Mouse (Mus musculus): ENCODE measurements around the gene Zfp94.

The Zfp94 gene

GRCm38 (mm10) chr7:24316567-24317092, at the start of gene Zfp94:
Gene Zfp94, minus strand, starts transcription at chr7:24316666.
- DNase-seq, result peak; percentile 96

- DNase-seq, result no peak
Observed at GRCm38 (mm10) chr7:24365258-24366014, 49.0 kb upstream of the Zfp94 start.

- peak; percentile 85 for DNase-seq
Observed at GRCm38 (mm10) chr7:24364827-24365226, 48.4 kb upstream of the Zfp94 start.

- DNase-seq, result peak; percentile 33
Observed at GRCm38 (mm10) chr7:24363228-24363627, 46.8 kb upstream of the Zfp94 start.

- DNase-seq, result no peak
Observed at GRCm38 (mm10) chr7:24361001-24361400, 44.5 kb upstream of the Zfp94 start.

GRCm38 (mm10) chr7:24359269-24359668, 42.8 kb upstream of the Zfp94 start:
- DNase-seq, result peak; percentile 39

GRCm38 (mm10) chr7:24357899-24358298, 41.4 kb upstream of the Zfp94 start:
- DNase-seq, result no peak

- DNase-seq, result no peak
Observed at GRCm38 (mm10) chr7:24356081-24356480, 39.6 kb upstream of the Zfp94 start.

GRCm38 (mm10) chr7:24355646-24356045, 39.2 kb upstream of the Zfp94 start:
- no peak for DNase-seq

GRCm38 (mm10) chr7:24348896-24349295, 32.4 kb upstream of the Zfp94 start, which contains the start of gene Lypd5:
Gene Lypd5, plus strand, starts transcription at chr7:24349196.
- no peak for DNase-seq

GRCm38 (mm10) chr7:24346444-24346843, 30.0 kb upstream of the Zfp94 start:
- no peak for DNase-seq

- no peak for DNase-seq
Observed at GRCm38 (mm10) chr7:24343701-24344272, 27.3 kb upstream of the Zfp94 start.

- no peak for DNase-seq
Observed at GRCm38 (mm10) chr7:24338241-24338640, 21.8 kb upstream of the Zfp94 start.

GRCm38 (mm10) chr7:24335699-24336309, 19.3 kb upstream of the Zfp94 start:
- peak; percentile 81 for DNase-seq

- peak; percentile 5 for DNase-seq
Observed at GRCm38 (mm10) chr7:24333304-24333986, 17.0 kb upstream of the Zfp94 start, which contains the start of gene Tescl. Gene Tescl, minus strand, starts transcription at chr7:24333936.

GRCm38 (mm10) chr7:24327281-24327975, 11.0 kb upstream of the Zfp94 start:
- DNase-seq, result peak; percentile 36

GRCm38 (mm10) chr7:24326273-24327135, 10.0 kb upstream of the Zfp94 start:
- peak; percentile 15 for DNase-seq

- DNase-seq, result peak; percentile 17
Observed at GRCm38 (mm10) chr7:24325675-24326128, 9.2 kb upstream of the Zfp94 start.

- DNase-seq, result peak; percentile 15
Observed at GRCm38 (mm10) chr7:24325197-24325596, 8.7 kb upstream of the Zfp94 start.

- no peak for DNase-seq
Observed at GRCm38 (mm10) chr7:24322593-24322992, 6.1 kb upstream of the Zfp94 start.

- DNase-seq, result no peak
Observed at GRCm38 (mm10) chr7:24318942-24319341, 2.5 kb upstream of the Zfp94 start.
